Mouse (Mus musculus): Measurements from ENCODE around the gene Cntnap2.

Cntnap2 gene

GRCm38 (mm10) chr6:45938263-45938662 is 879.1 kb downstream of the Cntnap2 start:
- DNase-seq (ENCODE audit: low spot score): no peak

GRCm38 (mm10) chr6:45938775-45939174 is 879.6 kb downstream of the Cntnap2 start:
- no peak for DNase-seq (ENCODE audit: low spot score)

GRCm38 (mm10) chr6:45945144-45945985 is 886.2 kb downstream of the Cntnap2 start:
- no peak for DNase-seq (ENCODE audit: low spot score)

- DNase-seq (ENCODE audit: low spot score): no peak
Observed at GRCm38 (mm10) chr6:45954773-45955172, 895.6 kb downstream of the Cntnap2 start.

- no peak for DNase-seq (ENCODE audit: low spot score)
Observed at GRCm38 (mm10) chr6:45964494-45964893, 905.3 kb downstream of the Cntnap2 start.

- no peak for DNase-seq (ENCODE audit: low spot score)
Observed at GRCm38 (mm10) chr6:45974471-45975154, 915.5 kb downstream of the Cntnap2 start.

GRCm38 (mm10) chr6:45979171-45979570 is 920.0 kb downstream of the Cntnap2 start:
- DNase-seq (ENCODE audit: low spot score): no peak

- no peak for DNase-seq (ENCODE audit: low spot score)
Observed at GRCm38 (mm10) chr6:45988051-45988450, 928.9 kb downstream of the Cntnap2 start.

- no peak for DNase-seq (ENCODE audit: low spot score)
Observed at GRCm38 (mm10) chr6:45991086-45991485, 931.9 kb downstream of the Cntnap2 start.

GRCm38 (mm10) chr6:46022515-46023143 is 963.5 kb downstream of the Cntnap2 start:
- DNase-seq (ENCODE audit: low spot score): no peak

GRCm38 (mm10) chr6:46031821-46032594 is 972.9 kb downstream of the Cntnap2 start:
- DNase-seq (ENCODE audit: low spot score): no peak

- no peak for DNase-seq (ENCODE audit: low spot score)
Observed at GRCm38 (mm10) chr6:46033108-46033507, 974.0 kb downstream of the Cntnap2 start.

GRCm38 (mm10) chr6:46040671-46041070 is 981.5 kb downstream of the Cntnap2 start:
- DNase-seq (ENCODE audit: low spot score): no peak

- DNase-seq (ENCODE audit: low spot score): peak; percentile 7
Observed at GRCm38 (mm10) chr6:46080236-46080635, 1021.1 kb downstream of the Cntnap2 start.

- no peak for DNase-seq (ENCODE audit: low spot score)
Observed at GRCm38 (mm10) chr6:46081432-46081831, 1022.3 kb downstream of the Cntnap2 start.

- DNase-seq (ENCODE audit: low spot score): no peak
Observed at GRCm38 (mm10) chr6:46143189-46143841, 1084.2 kb downstream of the Cntnap2 start.

GRCm38 (mm10) chr6:46166837-46167236 is 1107.7 kb downstream of the Cntnap2 start:
- no peak for DNase-seq (ENCODE audit: low spot score)

GRCm38 (mm10) chr6:46197298-46197697 is 1138.1 kb downstream of the Cntnap2 start:
- DNase-seq (ENCODE audit: low spot score): no peak

- no peak for DNase-seq (ENCODE audit: low spot score)
Observed at GRCm38 (mm10) chr6:46201828-46202227, 1142.7 kb downstream of the Cntnap2 start.

- DNase-seq (ENCODE audit: low spot score): no peak
Observed at GRCm38 (mm10) chr6:46205531-46205930, 1146.4 kb downstream of the Cntnap2 start.

GRCm38 (mm10) chr6:46232889-46233288 is 1173.7 kb downstream of the Cntnap2 start:
- DNase-seq (ENCODE audit: low spot score): no peak
